Mouse (Mus musculus) bone marrow macrophage, adult 2 months (primary cell): ENCODE data around the gene Fam222b.

ENCODE experiments used
- CTCF ChIP-seq: IDR thresholded peaks from 2 replicates; pipeline ENCODE4 v1.5.1; 2012; ENCODE audit warnings: low read depth, mild to moderate bottlenecking, low read length, moderate library complexity
- POLR2A ChIP-seq: IDR thresholded peaks from 2 replicates; pipeline ENCODE4 v1.6.1; 2012; ENCODE audit warnings: mild to moderate bottlenecking, low read depth, low read length, borderline replicate concordance

- no peak for TF ChIP-seq CTCF
- TF ChIP-seq POLR2A, result no peak
Observed at GRCm38 (mm10) chr11:78202372-78202771, 107.9 kb downstream of the Fam222b start.
